Mouse (Mus musculus) spleen, postnatal 36 days (tissue): ENCODE results near the gene Prss32.
"Not testable (repeated sequence)": the region's sequence is repeated elsewhere in the genome, so short reads cannot be mapped to it uniquely, and the experiment has no call there.

Source experiments
- DNase-seq, 2 experiments: peaks; one replicate each; pipeline ENCODE4 v3.0.0; 2022; ENCODE audit warnings: low spot score in 2 of 2, mixed read lengths in 1 of 2

The Prss32 gene

DNA sequence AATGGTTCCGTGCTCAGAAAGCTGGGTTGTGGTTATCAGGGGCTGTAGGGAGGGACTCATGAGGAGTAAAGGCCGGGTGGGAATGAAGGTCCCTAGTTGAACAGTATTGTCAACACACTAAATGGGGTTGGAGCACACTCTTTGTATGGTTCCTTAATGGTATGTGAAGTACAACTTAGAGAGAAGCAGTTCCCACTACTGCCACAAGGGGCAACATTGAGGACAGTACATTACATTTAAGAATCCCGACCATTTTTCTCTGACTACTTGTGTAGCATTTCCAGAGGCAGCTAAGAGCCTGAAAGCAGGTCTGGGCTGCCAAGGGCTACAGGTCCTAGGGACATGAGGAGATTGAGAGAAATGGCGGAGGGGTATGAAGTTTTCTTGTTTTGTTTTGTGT lies 2.5 kb upstream of the Prss32 start:
- DNase-seq: peak; percentile 32 to 56

DNA sequence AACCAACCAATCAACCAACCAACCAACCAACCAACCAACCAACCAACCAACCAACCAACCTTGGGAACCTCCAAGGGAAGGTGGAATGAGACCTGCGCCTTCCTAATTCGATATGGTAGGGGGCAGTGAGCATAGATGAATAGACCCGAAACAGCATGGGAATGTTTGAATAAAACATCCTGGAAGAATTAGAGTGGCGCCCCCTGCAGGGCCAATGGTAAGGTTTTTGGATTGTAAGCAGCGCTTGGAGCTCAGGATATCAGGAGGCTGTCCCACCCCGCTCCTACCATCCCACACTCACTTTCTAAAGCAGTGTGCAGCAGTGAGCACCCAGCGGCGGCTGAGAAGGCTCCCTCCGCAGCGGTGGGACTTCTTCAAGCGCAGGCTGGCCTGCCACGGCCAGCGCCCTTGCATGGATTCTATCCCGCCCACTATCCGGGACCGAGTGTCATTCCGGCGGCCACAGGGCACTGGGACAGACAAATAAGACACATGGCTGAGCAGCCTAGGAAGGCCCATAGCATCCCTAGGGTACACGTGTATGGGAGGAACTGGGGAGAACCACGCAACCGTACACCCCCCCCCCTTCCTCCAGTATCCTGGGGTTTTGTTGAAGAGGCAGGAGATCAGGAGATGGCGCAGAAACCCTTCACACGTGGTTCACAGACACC lies 379 bp upstream of the Prss32 start:
- DNase-seq: no peak

DNA sequence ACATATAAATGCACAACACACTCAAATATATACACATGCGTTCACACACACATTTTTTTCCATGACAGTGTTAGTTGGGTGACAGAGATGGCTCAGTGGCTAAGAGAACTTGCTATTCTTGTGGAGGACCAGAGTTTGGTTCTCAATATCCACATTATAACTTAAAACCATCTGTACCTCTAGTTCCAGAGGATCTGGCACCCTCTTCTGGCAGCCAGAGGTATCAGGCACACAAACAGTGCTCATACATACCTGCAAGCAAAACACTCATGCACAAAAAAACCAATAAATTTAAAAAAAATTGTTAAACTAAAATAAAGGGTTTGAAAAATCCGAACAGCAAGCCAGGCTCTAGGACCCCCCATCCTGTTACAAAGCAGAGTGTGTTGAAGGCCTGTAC lies 6.4 kb downstream of the Prss32 start:
- no peak for DNase-seq

DNA sequence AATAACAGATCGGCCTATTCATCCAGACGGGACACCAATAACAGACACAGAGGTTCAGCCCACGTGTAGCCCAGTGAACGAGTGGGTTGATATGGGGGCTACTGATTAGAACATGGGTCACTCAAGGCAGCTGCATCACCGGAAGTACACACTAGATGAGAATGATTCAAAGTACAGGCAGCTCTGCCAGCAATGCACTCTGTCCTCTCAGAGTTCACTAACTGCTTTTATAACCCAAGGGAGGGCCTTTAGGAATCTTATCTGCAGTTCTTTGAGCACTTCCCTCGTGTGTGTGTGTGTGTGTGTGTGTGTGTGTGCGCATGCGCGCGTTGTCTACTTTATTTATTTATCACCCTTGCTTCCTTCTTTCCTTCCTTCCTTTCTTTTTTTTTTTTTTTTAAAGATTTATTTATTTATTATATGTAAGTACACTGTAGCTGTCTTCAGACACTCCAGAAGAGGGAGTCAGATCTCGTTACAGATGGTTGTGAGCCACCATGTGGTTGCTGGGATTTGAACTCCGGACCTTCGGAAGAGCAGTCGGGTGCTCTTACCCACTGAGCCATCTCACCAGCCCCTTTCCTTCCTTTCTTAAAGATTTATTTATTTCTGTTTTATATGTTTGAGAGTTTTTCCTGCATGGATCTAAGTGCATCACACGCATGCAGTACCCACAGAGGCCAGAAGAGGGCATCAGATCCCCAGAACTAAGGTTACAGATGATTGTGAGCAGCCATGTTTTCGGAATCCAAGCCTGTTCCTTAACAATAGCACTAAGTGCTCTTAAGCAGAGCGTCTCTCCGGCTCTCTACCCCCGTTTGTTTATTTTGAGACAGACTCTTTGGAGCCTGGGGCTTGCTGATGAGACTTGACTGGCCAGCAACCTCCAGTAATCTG lies 7.4 kb downstream of the Prss32 start:
- peak in 1 of 2 experiments; percentile 28 for DNase-seq

DNA sequence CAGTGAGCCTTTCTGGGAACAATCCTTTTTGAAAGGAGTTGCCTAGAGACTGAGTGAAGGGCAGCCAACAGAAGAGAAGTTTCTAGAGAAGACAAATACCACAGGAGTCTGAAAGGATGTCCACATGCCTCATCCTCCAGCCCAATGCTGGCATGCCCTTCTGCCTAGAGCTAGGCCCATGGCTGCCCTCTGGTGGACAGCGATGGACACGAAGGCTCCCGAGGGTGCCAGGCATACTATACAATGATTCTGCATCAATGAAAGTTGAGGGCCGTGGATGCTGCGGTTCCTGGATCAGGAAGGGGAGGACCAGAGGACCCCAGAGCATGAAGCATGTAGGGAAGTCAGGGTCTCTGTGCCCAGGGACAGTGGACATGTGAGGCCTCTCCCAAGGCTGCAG lies 9.6 kb downstream of the Prss32 start:
- peak; percentile 34 to 46 for DNase-seq

DNA sequence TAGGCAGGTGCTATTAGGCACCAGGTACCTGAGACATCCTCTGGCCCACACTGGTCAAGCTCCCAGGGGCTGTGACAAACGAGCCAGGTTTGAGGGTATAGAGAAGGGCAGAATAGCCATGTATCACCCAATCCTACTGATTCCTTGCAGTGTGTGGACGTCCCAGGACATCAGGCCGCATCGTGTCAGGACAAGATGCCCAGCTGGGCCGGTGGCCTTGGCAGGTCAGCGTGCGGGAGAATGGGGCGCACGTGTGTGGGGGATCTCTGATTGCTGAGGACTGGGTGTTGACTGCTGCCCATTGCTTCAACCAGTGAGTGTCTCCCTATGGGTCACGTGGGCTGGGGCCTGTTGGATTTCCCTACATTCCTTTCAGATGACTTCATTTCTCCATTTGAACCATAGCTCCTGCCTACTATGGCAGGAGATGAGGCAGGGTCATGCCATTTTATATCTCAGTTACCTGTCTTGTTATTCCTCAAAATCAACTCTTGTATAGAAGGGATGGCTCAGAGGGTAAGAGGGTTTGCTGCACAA lies 10.6 kb downstream of the Prss32 start:
- DNase-seq: no peak

DNA sequence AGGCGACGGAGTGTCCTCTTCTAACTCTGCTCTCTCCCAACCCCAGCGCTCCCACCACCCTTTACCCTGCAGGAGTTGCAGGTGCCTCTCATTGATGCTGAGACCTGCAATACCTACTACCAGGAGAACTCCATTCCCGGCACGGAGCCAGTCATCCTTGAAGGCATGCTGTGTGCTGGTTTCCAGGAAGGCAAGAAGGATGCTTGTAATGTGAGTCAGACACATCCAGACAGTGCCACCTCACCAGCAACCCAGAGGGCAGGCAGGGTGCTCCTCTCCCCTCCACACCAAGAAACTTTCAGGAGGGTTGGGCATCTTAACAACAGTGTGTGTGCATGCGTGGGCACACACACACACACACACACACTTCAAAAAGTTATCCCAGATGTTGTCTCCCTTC lies 13.5 kb downstream of the Prss32 start:
- DNase-seq: no peak

DNA sequence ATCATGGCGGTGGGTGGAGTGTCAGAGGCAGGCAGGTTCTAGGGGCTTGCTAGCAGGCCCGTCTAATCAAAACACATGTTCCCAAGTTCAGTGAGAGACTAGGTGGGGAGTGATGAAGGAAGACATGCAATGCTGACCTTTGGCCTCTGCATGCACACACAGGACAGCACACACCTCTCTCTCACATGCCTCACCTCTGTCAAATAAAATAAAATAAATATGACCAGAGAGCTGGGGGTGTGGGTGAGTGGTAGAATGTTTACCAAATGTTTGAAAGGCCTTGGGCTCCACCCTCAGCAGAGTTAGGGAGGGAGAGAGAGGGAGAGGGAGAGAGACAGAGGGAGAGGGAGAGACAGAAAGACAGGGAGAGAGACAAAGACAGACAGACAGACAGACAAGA lies 14.3 kb downstream of the Prss32 start:
- DNase-seq: no peak

DNA sequence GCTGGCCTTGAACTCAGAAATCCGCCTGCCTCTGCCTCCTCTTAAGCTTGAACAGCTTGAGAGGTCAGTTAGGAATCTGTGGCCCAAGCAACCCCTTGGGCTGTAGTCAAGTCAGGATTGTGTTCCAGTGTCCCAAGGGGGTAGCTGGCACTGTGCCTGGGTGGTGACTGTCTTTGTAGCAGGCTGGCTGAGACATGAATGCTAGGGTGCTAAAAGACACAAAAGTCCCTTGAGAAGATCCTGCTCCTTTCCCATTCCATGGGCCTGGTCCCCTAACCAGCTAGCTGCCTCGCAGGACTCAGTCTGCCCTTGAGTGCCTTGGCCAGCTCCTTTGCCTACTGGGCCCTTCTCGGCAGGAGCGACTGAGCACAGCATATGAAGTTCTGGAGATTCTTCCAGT lies 19.3 kb downstream of the Prss32 start:
- DNase-seq: no peak

DNA sequence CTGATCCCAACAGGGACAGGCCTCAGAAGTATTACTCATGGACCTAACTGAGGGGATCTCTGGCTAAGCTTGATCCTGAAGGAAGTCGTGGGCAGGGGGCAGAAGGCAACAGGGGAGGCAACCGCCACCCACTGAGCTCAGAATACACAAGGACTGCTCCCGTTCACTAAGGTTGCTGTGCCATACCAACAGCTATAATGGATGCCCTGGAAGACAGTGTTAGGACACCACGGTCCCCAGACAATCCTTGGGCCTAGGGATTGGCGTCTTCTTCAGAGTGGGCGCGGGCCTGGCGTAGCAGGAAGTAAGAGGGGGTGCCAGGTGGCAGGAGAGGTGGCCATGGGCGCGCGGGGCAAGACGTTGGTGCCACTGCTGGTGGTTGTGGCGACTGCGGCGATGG lies 24.1 kb downstream of the Prss32 start, which contains the start of gene Prss21:
Prss21 (plus strand) TSS at position 301 of the 400 bp plus-strand sequence.
- no peak for DNase-seq

DNA sequence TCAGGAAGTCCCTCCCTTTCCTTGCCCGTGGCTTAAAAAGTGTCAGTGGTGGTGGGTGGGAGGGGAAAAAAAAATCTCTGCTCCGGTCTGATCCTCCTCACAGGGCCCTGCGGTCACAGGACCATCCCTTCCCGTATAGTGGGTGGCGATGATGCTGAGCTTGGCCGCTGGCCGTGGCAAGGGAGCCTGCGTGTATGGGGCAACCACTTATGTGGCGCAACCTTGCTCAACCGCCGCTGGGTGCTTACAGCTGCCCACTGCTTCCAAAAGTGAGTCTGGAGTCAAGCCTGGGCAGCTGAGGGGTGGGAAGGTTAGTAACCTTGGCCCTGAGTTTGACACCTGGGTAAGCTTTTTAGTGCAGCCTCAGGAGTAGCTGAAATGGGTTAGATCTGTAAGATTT lies 24.9 kb downstream of the Prss32 start:
- DNase-seq: no peak

DNA sequence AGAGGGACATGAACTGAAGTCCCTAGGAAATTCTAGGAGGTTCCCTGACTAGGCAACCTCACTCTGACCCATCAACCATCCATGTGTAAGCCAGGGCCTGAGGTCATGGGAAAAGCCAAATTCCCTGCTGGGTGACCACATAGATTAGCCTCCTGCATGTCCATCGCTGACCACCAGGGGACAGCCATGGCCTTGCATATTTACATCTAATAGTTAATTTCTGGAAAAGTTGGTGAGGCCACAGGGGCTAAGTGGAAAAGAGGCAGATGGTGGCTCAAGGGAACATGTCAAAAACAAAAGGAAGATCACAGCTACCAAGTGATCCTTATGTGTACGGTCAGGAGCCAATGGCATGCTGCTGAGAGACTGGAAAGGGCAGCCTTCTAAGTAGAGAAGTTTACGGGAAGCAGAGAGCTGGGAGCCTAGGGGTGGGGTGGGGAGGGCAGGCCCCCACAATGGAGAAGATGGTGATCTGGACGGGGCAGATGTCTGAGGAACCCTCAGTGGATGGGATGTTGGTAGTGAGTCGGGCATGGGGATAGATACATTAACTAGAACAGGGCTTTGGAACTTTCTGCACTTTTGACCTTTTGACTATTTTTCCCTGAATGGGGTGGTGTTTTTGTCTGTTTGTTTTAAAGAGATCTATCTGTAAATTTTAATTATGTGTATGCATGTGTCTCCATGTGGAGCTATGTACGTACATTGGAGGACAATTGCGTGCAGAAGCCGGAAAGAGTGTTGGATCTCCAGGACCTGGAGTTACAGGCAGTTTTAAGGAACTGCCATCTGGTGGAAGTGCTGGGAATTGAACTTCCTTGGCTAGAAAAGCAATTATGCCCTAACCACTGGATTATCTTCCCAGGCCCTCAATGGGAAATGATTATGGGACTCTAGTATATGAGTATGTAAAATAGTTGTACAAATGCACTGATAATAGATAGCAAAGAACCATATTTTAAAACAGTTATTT lies 30.5 kb downstream of the Prss32 start:
- no peak for DNase-seq

DNA sequence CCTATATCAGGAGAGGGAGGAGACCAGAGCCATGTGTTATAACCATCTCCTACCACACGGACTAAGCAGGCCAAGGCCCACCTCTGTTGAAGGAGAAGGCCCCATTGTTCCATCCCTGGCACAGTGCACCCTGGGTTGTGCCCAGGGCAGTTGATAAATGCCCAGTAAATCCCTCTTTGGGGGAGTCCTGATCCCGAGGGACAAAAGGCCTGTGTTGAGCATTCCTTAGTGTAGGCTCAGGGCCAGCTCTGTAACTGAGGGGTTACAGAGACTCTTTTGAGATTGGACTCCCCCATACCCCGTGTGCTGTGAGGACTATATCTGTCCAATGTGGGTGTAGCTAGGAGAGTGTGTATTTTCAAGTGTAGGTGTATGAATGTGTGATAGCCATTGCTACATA lies 33.1 kb downstream of the Prss32 start:
- no peak for DNase-seq

DNA sequence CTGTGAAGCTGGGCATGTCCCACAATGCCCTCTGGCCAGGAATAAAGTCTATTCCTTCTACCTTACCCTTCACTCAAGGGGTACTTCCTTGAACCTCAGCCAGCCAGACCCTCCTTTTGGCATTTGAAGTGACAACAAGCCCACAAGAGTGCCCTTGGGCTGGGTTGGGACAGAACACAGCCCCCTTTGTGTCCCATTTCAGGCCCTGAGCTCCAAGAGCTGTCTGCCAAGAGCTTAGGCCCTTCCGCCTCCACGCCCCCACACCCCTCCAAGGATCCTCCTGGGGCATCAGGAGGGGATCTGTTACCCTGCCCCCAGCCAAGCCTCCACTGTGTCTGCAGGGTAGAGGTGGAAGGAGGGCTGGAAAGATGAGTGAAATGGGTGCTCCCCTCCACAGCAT lies 33.5 kb downstream of the Prss32 start:
- DNase-seq: no peak

DNA sequence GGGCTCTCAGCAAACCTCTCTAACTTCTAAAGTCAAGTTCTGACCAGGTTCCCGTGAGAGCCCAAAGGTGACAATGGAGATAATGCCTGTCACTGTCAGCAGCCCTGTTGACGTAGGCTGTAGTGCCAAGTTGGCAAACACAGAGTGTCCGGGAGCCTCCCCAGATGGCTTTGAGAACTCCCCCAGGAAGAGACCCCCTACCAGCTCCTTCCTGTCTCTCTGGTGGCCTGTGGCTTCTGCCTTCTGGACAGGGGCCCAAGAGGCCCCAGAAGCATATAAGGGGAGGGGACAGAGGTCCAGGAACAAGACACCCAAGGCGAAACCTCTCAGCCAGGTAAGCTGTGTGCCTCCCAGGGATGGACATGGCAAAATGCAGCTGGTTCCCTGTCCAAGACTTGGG lies 36.9 kb downstream of the Prss32 start, which contains the start of the genes Dcpp1 and Dcpp2:
Dcpp1 (plus strand) TSS at position 301 of the 400 bp plus-strand sequence.
Dcpp2 (plus strand) TSS at position 305 of the 400 bp plus-strand sequence.
- not testable (repeated sequence) for DNase-seq
